Comparison of ENCODE assay signal across 25 mouse cellular contexts in the genomic region with DNA sequence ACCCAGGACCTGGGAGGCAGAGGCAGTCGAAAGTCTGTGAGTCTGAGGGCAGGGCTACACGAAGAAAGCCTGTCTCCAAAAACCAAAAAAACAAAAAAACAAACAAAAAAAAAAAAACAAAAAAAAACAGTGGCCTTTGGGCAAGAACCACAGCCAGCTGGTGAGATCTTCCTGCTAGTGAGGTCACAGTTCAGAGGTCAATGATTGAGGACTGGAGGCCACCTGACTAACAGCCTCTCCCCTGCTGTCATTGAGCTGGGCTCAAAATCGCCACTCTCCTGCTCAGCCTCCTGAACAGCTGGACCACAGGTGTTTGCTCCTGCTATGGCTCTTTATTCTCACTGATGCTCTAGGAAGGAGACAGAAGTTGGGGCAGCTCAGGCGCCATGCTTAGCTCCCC. TPM values are rescaled to one million over a fixed set of nuclear protein-coding genes. Genes with fewer than 3 reads are reported as not detected.
DNase-seq lines count a peak whose midpoint lies in the region; ATAC-seq and TF ChIP-seq lines count a peak whose summit lies in the region.
"Had no signal": no experiment of that assay in that cellular context is flagged by ENCODE, and none has a peak within 500 bp of the region (broad histone marks: within the 10 kb centered on the region; RNA-seq: fewer than 3 reads in every experiment).

No protein-coding gene starts in this region.

- TF ChIP-seq CTCF in liver, adult 2 months (IDR thresholded peaks at IDR 0.05; ENCODE audit: low read depth, low read length), result no peak
- TF ChIP-seq CTCF in liver, postnatal 0 days (IDR thresholded peaks at IDR 0.05; ENCODE audit: low read depth), result no peak

- peak; percentile 96 for DNase-seq in liver, adult 2 months (ENCODE audit: extremely low read depth, low read depth, low spot score)
- DNase-seq in liver, postnatal 0 days, result no peak
- DNase-seq in adipocyte (ENCODE audit: low spot score), result peak; percentile 40
- peak; percentile 59 for DNase-seq in embryo, embryonic 11 days
- no peak for DNase-seq in neural tube, embryonic 11.5 days (ENCODE audit: low spot score)
- no peak for DNase-seq in frontal cortex, postnatal 10 days (ENCODE audit: low spot score in 2 of 2)
- DNase-seq in lung, postnatal 14 days, result no peak
- DNase-seq: adrenal gland, postnatal 14 days; cerebellum, adult 11 months; cerebellum, postnatal 10 days; heart, postnatal 14 days; lung, embryonic 14.5 days; retina, postnatal 1 day; thymus, adult 18-20 months had no signal

- no peaks in the 10 kb centered on the region for H3K27me3 ChIP-seq in liver, adult 2 months (ENCODE audit: control insufficient read depth, insufficient read depth, low read length)
- no peaks in the 10 kb centered on the region for H3K27me3 ChIP-seq in liver, postnatal 0 days (ENCODE audit: insufficient read depth, low read length)
- H3K27me3 ChIP-seq in neural tube, embryonic 11.5 days (ENCODE audit: control insufficient read depth, insufficient read depth, low read length), result no peaks in the 10 kb centered on the region
- H3K27me3 ChIP-seq: limb, embryonic 15.5 days; midbrain, embryonic 13.5 days; Patski; stomach, embryonic 15.5 days had no signal

- no peak for TF ChIP-seq POLR2A in liver, adult 2 months (IDR thresholded peaks at IDR 0.05; ENCODE audit: extremely low read depth, insufficient read depth, low read length)

- TF ChIP-seq EP300 in liver, postnatal 0 days (IDR thresholded peaks at IDR 0.05; ENCODE audit: low read depth), result no peak

- no peak overlapping the region for H3K4me3 ChIP-seq in liver, adult 2 months (ENCODE audit: insufficient read depth, low read depth, low read length)
- H3K4me3 ChIP-seq in liver, postnatal 0 days (ENCODE audit: low read depth, low read length), result no peak overlapping the region
- no peak overlapping the region for H3K4me3 ChIP-seq in neural tube, embryonic 11.5 days (ENCODE audit: low read depth, low read length)
- H3K4me3 ChIP-seq: limb, embryonic 15.5 days; midbrain, embryonic 13.5 days; myocyte; stomach, embryonic 15.5 days had no signal

- no peak overlapping the region for H3K4me2 ChIP-seq in liver, postnatal 0 days (ENCODE audit: low read depth, low read length)
- no peak overlapping the region for H3K4me2 ChIP-seq in neural tube, embryonic 11.5 days (ENCODE audit: low read depth)
- H3K4me2 ChIP-seq: heart, embryonic 11.5 days; hindbrain, embryonic 14.5 days; limb, embryonic 15.5 days; lung, embryonic 14.5 days; midbrain, embryonic 13.5 days; stomach, embryonic 15.5 days had no signal

- peaks cover 2% of the 10 kb centered on the region; the same call in 1 of the 2 replicates for H3K36me3 ChIP-seq in liver, adult 2 months (ENCODE audit: control insufficient read depth, insufficient read depth, low read length)
- 0 out of 2 replicates have a peak, but pooled peaks cover 7% of the 10 kb centered on the region for H3K36me3 ChIP-seq in liver, postnatal 0 days (replicated peaks; ENCODE audit: insufficient read depth, low read length)
- no peaks in the 10 kb centered on the region for H3K36me3 ChIP-seq in neural tube, embryonic 11.5 days (ENCODE audit: control insufficient read depth, insufficient read depth, low read length)
- H3K36me3 ChIP-seq: limb, embryonic 15.5 days; midbrain, embryonic 13.5 days; stomach, embryonic 15.5 days had no signal

- H3K9me3 ChIP-seq in liver, postnatal 0 days (ENCODE audit: low read length), result no peaks in the 10 kb centered on the region
- H3K9me3 ChIP-seq in neural tube, embryonic 11.5 days (ENCODE audit: control insufficient read depth, low read length), result no peaks in the 10 kb centered on the region
- H3K9me3 ChIP-seq: limb, embryonic 15.5 days; midbrain, embryonic 13.5 days; stomach, embryonic 15.5 days had no signal

- peak overlapping the region; percentile 28 for H3K27ac ChIP-seq in liver, adult 2 months (replicated peaks; ENCODE audit: insufficient read depth, low read depth, low read length)
- H3K27ac ChIP-seq in liver, postnatal 0 days (ENCODE audit: low read depth), result no peak overlapping the region
- peak overlapping the region; percentile 27; the same call in 1 of the 2 replicates for H3K27ac ChIP-seq in neural tube, embryonic 11.5 days (ENCODE audit: low read depth, low read length)
- H3K27ac ChIP-seq: hindbrain, embryonic 14.5 days; limb, embryonic 15.5 days; macrophage; midbrain, embryonic 13.5 days; stomach, embryonic 15.5 days had no signal

- H3K4me1 ChIP-seq in liver, adult 2 months (ENCODE audit: control insufficient read depth, insufficient read depth, low read length), result peaks cover 17% of the 10 kb centered on the region
- peaks cover 22% of the 10 kb centered on the region for H3K4me1 ChIP-seq in liver, postnatal 0 days (ENCODE audit: insufficient read depth)
- H3K4me1 ChIP-seq in neural tube, embryonic 11.5 days (ENCODE audit: control insufficient read depth, insufficient read depth, low read length), result peaks cover 3% of the 10 kb centered on the region

- 25% methylated on average over 4 of the region's 4 CpGs for WGBS in liver, adult 2 months
- 44% methylated on average over 4 of the region's 4 CpGs for WGBS in liver, postnatal 0 days (ENCODE audit: insufficient replicate concordance)
- 14% methylated on average over 4 of the region's 4 CpGs for WGBS in neural tube, embryonic 11.5 days

- no peak overlapping the region for H3K9ac ChIP-seq in liver, adult 2 months (ENCODE audit: low read depth, low read length)
- no peak overlapping the region for H3K9ac ChIP-seq in liver, postnatal 0 days (replicated peaks)
- no peak overlapping the region for H3K9ac ChIP-seq in neural tube, embryonic 11.5 days (ENCODE audit: low read length)
- H3K9ac ChIP-seq: hindbrain, embryonic 14.5 days; limb, embryonic 15.5 days; lung, embryonic 14.5 days; midbrain, embryonic 13.5 days; stomach, embryonic 15.5 days had no signal

- 0 out of 2 replicates have a peak, but pooled peaks cover 3% of the 10 kb centered on the region for H3K79me2 ChIP-seq in liver, adult 2 months (ENCODE audit: control insufficient read depth, insufficient read depth, low read length)

- no peak for ATAC-seq in liver, postnatal 0 days
- ATAC-seq in neural tube, embryonic 11.5 days (ENCODE audit: insufficient read depth, low FRiP score, low TSS enrichment), result no peak
- ATAC-seq: forebrain, embryonic 14.5 days; intestine, embryonic 16.5 days; midbrain, embryonic 13.5 days; Patski had no signal

RNA-seq across cellular contexts. Expression of gene Soat2, which starts 2.3 kb away (rescaled TPM):
- total RNA-seq in liver, adult 2 months (2014; rRNA removed), result 27.5 and 36.5 TPM in 2 replicates
- 54.9 and 80.8 TPM in 2 replicates for polyA plus RNA-seq in liver, adult 2 months (2012; rRNA removed)
- polyA plus RNA-seq in liver, postnatal 0 days (2015; fragmentation: Nextera tagmentation; extraction: Ambion mirVana), result 10.9 and 13.6 TPM in 2 replicates
- 0.13 and 0.22 TPM in 2 replicates for polyA plus RNA-seq in neural tube, embryonic 11.5 days (2014; fragmentation: Nextera tagmentation; extraction: Ambion mirVana)
- total RNA-seq: layer of hippocampus, postnatal 14 days had no signal
- polyA plus RNA-seq: forebrain, embryonic 14.5 days; hindbrain, embryonic 14.5 days; midbrain, embryonic 13.5 days had no signal

RNA-seq across cellular contexts. Expression of gene Igfbp6, which starts 8.5 kb away (rescaled TPM):
- total RNA-seq in liver, adult 2 months (2014; rRNA removed), result 1.0 and 1.8 TPM in 2 replicates
- polyA plus RNA-seq in liver, adult 2 months (2012; rRNA removed), result 2.3 and 4.5 TPM in 2 replicates
- 4.8 and 5.9 TPM in 2 replicates for polyA plus RNA-seq in liver, postnatal 0 days (2015; fragmentation: Nextera tagmentation; extraction: Ambion mirVana)
- polyA plus RNA-seq in neural tube, embryonic 11.5 days (2014; fragmentation: Nextera tagmentation; extraction: Ambion mirVana), result 0.22 and 0.34 TPM in 2 replicates
- polyA plus RNA-seq: macrophage had no signal

RNA-seq across cellular contexts. Expression of gene Spryd3, which starts 16.6 kb away (rescaled TPM):
- total RNA-seq in liver, adult 2 months (2014; rRNA removed), result 9.2 and 12.1 TPM in 2 replicates
- polyA plus RNA-seq in liver, adult 2 months (2012; rRNA removed), result 20.7 and 22.6 TPM in 2 replicates
- polyA plus RNA-seq in liver, postnatal 0 days (2015; fragmentation: Nextera tagmentation; extraction: Ambion mirVana), result 9.2 and 10.0 TPM in 2 replicates
- polyA plus RNA-seq in neural tube, embryonic 11.5 days (2014; fragmentation: Nextera tagmentation; extraction: Ambion mirVana), result 15.5 and 17.0 TPM in 2 replicates

RNA-seq across cellular contexts. Expression of gene Zfp740, which starts 50.4 kb away (rescaled TPM):
- 15.6 and 21.0 TPM in 2 replicates for total RNA-seq in liver, adult 2 months (2014; rRNA removed)
- polyA plus RNA-seq in liver, adult 2 months (2012; rRNA removed), result 8.1 and 9.4 TPM in 2 replicates
- 10.7 and 11.6 TPM in 2 replicates for polyA plus RNA-seq in liver, postnatal 0 days (2015; fragmentation: Nextera tagmentation; extraction: Ambion mirVana)
- 65.4 and 66.9 TPM in 2 replicates for polyA plus RNA-seq in neural tube, embryonic 11.5 days (2014; fragmentation: Nextera tagmentation; extraction: Ambion mirVana)

RNA-seq across cellular contexts. Expression of gene Csad, which starts 51.9 kb away (rescaled TPM):
- 47.6 and 449 TPM in 2 replicates for total RNA-seq in liver, adult 2 months (2014; rRNA removed)
- polyA plus RNA-seq in liver, adult 2 months (2012; rRNA removed), result 107 and 123 TPM in 2 replicates
- polyA plus RNA-seq in liver, postnatal 0 days (2015; fragmentation: Nextera tagmentation; extraction: Ambion mirVana), result 224 and 243 TPM in 2 replicates
- 32.8 TPM in 2 replicates for polyA plus RNA-seq in neural tube, embryonic 11.5 days (2014; fragmentation: Nextera tagmentation; extraction: Ambion mirVana)

Comparison
In these comparisons a context has a peak if more than half of its experiments do, and no peak if none do; other contexts are left out.
1. DNase-seq: peak in liver, adult 2 months (single experiment), adipocyte (single experiment) and embryo, embryonic 11 days (single experiment); none in liver, postnatal 0 days (single experiment), neural tube, embryonic 11.5 days (single experiment), frontal cortex, postnatal 10 days (0 of 2) and lung, postnatal 14 days (single experiment).